Mouse (Mus musculus) lung, adult 2 months (tissue): ENCODE measurements around the gene Hoxb4.

Experiments
- CTCF ChIP-seq: fragments of 200-500 bp; IDR thresholded peaks from 2 replicates; pipeline ENCODE4 v1.5.1; 2011; ENCODE audit warnings: mild to moderate bottlenecking, low read length, control low read depth; ENCODE audit not compliant: insufficient read depth
- POLR2A ChIP-seq: fragments of 200-500 bp; IDR thresholded peaks from 2 replicates; pipeline ENCODE4 v1.6.1; 2011; ENCODE audit warnings: low read depth, mild to moderate bottlenecking, control low read depth, low read length, borderline replicate concordance; ENCODE audit errors: extremely low read depth

GRCm38 (mm10) chr11:96368686-96369085 lies 50.6 kb downstream of the Hoxb4 start:
- TF ChIP-seq CTCF (no peak), POLR2A (no peak)
